Mouse (Mus musculus): ENCODE measurements around the gene Men1. TPM values are rescaled to one million over a fixed set of nuclear protein-coding genes. Genes with fewer than 3 reads are reported as not detected.

Gene Men1
- polyA plus RNA-seq, 1 experiment from 2014 or later: 71.4 TPM

GRCm38 (mm10) chr19:6385821-6386220 is 51.0 kb downstream of the Men1 start:
- H3K4me1 ChIP-seq (ENCODE audit: control insufficient read depth, insufficient read depth, low read length): peaks cover 8% of the 10 kb centered on the region
- H3K4me3 ChIP-seq (ENCODE audit: low read depth, low read length): no peak overlapping the region
- H3K27me3 ChIP-seq (ENCODE audit: control insufficient read depth, insufficient read depth, low read depth, low read length): no peaks in the 10 kb centered on the region
- WGBS: 89% methylated on average over 7 of the region's 7 CpGs
- ATAC-seq: no peak
- H3K9me3 ChIP-seq (replicated peaks; ENCODE audit: control insufficient read depth, low read length, poor library complexity, severe bottlenecking): no peaks in the 10 kb centered on the region
- H3K4me2 ChIP-seq (ENCODE audit: low read length): no peak overlapping the region
- H3K36me3 ChIP-seq (ENCODE audit: control insufficient read depth, insufficient read depth, low read length): no peaks in the 10 kb centered on the region
- H3K27ac ChIP-seq (ENCODE audit: low read length): no peak overlapping the region
- H3K9ac ChIP-seq (ENCODE audit: low read depth, low read length): no peak overlapping the region

GRCm38 (mm10) chr19:6386234-6386633 is 51.5 kb downstream of the Men1 start:
- Histone ChIP-seq H3K27ac (ENCODE audit: low read length) (no peak overlapping the region), H3K4me2 (ENCODE audit: low read length) (no peak overlapping the region), H3K36me3 (ENCODE audit: control insufficient read depth, insufficient read depth, low read length) (no peaks in the 10 kb centered on the region), H3K9me3 (replicated peaks; ENCODE audit: control insufficient read depth, low read length, poor library complexity, severe bottlenecking) (no peaks in the 10 kb centered on the region), H3K27me3 (ENCODE audit: control insufficient read depth, insufficient read depth, low read depth, low read length) (no peaks in the 10 kb centered on the region), H3K4me3 (ENCODE audit: low read depth, low read length) (no peak overlapping the region), H3K9ac (ENCODE audit: low read depth, low read length) (no peak overlapping the region), H3K4me1 (ENCODE audit: control insufficient read depth, insufficient read depth, low read length) (peaks cover 8% of the 10 kb centered on the region)
- no peak for ATAC-seq
- WGBS: 68% methylated on average over 9 of the region's 9 CpGs

GRCm38 (mm10) chr19:6388006-6388405 is 53.2 kb downstream of the Men1 start:
- H3K4me1 ChIP-seq (ENCODE audit: control insufficient read depth, insufficient read depth, low read length): peaks cover 8% of the 10 kb centered on the region
- no peak overlapping the region for H3K27ac ChIP-seq (ENCODE audit: low read length)
- no peaks in the 10 kb centered on the region for H3K9me3 ChIP-seq (replicated peaks; ENCODE audit: control insufficient read depth, low read length, poor library complexity, severe bottlenecking)
- 85% methylated on average over 13 of the region's 13 CpGs for WGBS
- H3K4me2 ChIP-seq (ENCODE audit: low read length): no peak overlapping the region
- H3K9ac ChIP-seq (ENCODE audit: low read depth, low read length): no peak overlapping the region
- no peak for ATAC-seq
- no peak overlapping the region for H3K4me3 ChIP-seq (ENCODE audit: low read depth, low read length)
- no peaks in the 10 kb centered on the region for H3K27me3 ChIP-seq (ENCODE audit: control insufficient read depth, insufficient read depth, low read depth, low read length)
- no peaks in the 10 kb centered on the region for H3K36me3 ChIP-seq (ENCODE audit: control insufficient read depth, insufficient read depth, low read length)

- no peaks in the 10 kb centered on the region for H3K36me3 ChIP-seq (ENCODE audit: control insufficient read depth, insufficient read depth, low read length)
- peak; percentile 55 for ATAC-seq
- H3K9me3 ChIP-seq (replicated peaks; ENCODE audit: control insufficient read depth, low read length, poor library complexity, severe bottlenecking): no peaks in the 10 kb centered on the region
- H3K4me1 ChIP-seq (ENCODE audit: control insufficient read depth, insufficient read depth, low read length): peaks cover 8% of the 10 kb centered on the region
- H3K27me3 ChIP-seq (ENCODE audit: control insufficient read depth, insufficient read depth, low read depth, low read length): no peaks in the 10 kb centered on the region
- H3K4me3 ChIP-seq (ENCODE audit: low read depth, low read length): peak overlapping the region; percentile 37
- no peak overlapping the region for H3K27ac ChIP-seq (ENCODE audit: low read length)
- peak overlapping the region; percentile 68 for H3K4me2 ChIP-seq (ENCODE audit: low read length)
- peak overlapping the region; percentile 68 for H3K9ac ChIP-seq (ENCODE audit: low read depth, low read length)
- WGBS: 7% methylated on average over 16 of the region's 16 CpGs
Measured at GRCm38 (mm10) chr19:6389803-6390202, 55.0 kb downstream of the Men1 start.

GRCm38 (mm10) chr19:6390251-6390650 is 55.5 kb downstream of the Men1 start:
- Histone ChIP-seq H3K27me3 (ENCODE audit: control insufficient read depth, insufficient read depth, low read depth, low read length) (no peaks in the 10 kb centered on the region), H3K4me3 (ENCODE audit: low read depth, low read length) (peak overlapping the region; percentile 37), H3K9ac (ENCODE audit: low read depth, low read length) (peak overlapping the region; percentile 68), H3K4me1 (ENCODE audit: control insufficient read depth, insufficient read depth, low read length) (peaks cover 8% of the 10 kb centered on the region), H3K27ac (ENCODE audit: low read length) (no peak overlapping the region), H3K9me3 (replicated peaks; ENCODE audit: control insufficient read depth, low read length, poor library complexity, severe bottlenecking) (no peaks in the 10 kb centered on the region), H3K4me2 (ENCODE audit: low read length) (peak overlapping the region; percentile 68), H3K36me3 (ENCODE audit: control insufficient read depth, insufficient read depth, low read length) (no peaks in the 10 kb centered on the region)
- peak; percentile 8; the same call in 1 of the 2 replicates for ATAC-seq
- WGBS: 64% methylated on average over 6 of the region's 6 CpGs

Small RNAs within 50 kb of the gene (microRNA-seq; reads per million reads assigned to microRNA genes)
- gene Mir6989: 1.0 reads per million

Other genes starting within 250 kb of the Men1 start
- 3.7 and 4.1 TPM in 2 replicates for gene Cdca5, start 250.0 kb upstream of the Men1 start, polyA plus RNA-seq (2015; fragmentation: Nextera tagmentation; extraction: Ambion mirVana)
- gene AC131692.1, start 240.6 kb upstream of the Men1 start, polyA plus RNA-seq (2015; fragmentation: Nextera tagmentation; extraction: Ambion mirVana): not detected in 2 replicates
- 0.25 and 0.26 TPM in 2 replicates for gene Naaladl1, start 229.2 kb upstream of the Men1 start, polyA plus RNA-seq (2015; fragmentation: Nextera tagmentation; extraction: Ambion mirVana)
- gene Sac3d1, start 216.3 kb upstream of the Men1 start, polyA plus RNA-seq (2015; fragmentation: Nextera tagmentation; extraction: Ambion mirVana): 44.2 and 45.2 TPM in 2 replicates
- gene Snx15, start 206.7 kb upstream of the Men1 start, polyA plus RNA-seq (2015; fragmentation: Nextera tagmentation; extraction: Ambion mirVana): 58.7 and 65.4 TPM in 2 replicates
- 0.15 TPM in 1 of 2 replicates, not detected in the other for gene Batf2, start 194.0 kb upstream of the Men1 start, polyA plus RNA-seq (2015; fragmentation: Nextera tagmentation; extraction: Ambion mirVana)
- gene Arl2, start 193.4 kb upstream of the Men1 start, polyA plus RNA-seq (2015; fragmentation: Nextera tagmentation; extraction: Ambion mirVana): 133 and 151 TPM in 2 replicates
- gene Majin, start 150.6 kb upstream of the Men1 start, polyA plus RNA-seq (2015; fragmentation: Nextera tagmentation; extraction: Ambion mirVana): not detected in 2 replicates
- not detected in 2 replicates for gene Gpha2, start 108.6 kb upstream of the Men1 start, polyA plus RNA-seq (2015; fragmentation: Nextera tagmentation; extraction: Ambion mirVana)
- 149 and 165 TPM in 2 replicates for gene Ppp2r5b, start 99.1 kb upstream of the Men1 start, polyA plus RNA-seq (2015; fragmentation: Nextera tagmentation; extraction: Ambion mirVana)
- 12.9 and 15.5 TPM in 2 replicates for gene Atg2a, start 93.3 kb upstream of the Men1 start, polyA plus RNA-seq (2015; fragmentation: Nextera tagmentation; extraction: Ambion mirVana)
- gene Ehd1, start 58.3 kb upstream of the Men1 start, polyA plus RNA-seq (2015; fragmentation: Nextera tagmentation; extraction: Ambion mirVana): 99.6 and 103 TPM in 2 replicates
- gene Cdc42bpg, start 28.5 kb upstream of the Men1 start, polyA plus RNA-seq (2015; fragmentation: Nextera tagmentation; extraction: Ambion mirVana): 0.34 and 0.35 TPM in 2 replicates
- gene Map4k2, start 6.2 kb downstream of the Men1 start, polyA plus RNA-seq (2015; fragmentation: Nextera tagmentation; extraction: Ambion mirVana): 19.0 and 20.1 TPM in 2 replicates
- 95.9 and 99.5 TPM in 2 replicates for gene Sf1, start 28.7 kb downstream of the Men1 start, polyA plus RNA-seq (2015; fragmentation: Nextera tagmentation; extraction: Ambion mirVana)
- gene Pygm, start 49.4 kb downstream of the Men1 start, polyA plus RNA-seq (2015; fragmentation: Nextera tagmentation; extraction: Ambion mirVana): 7.3 and 7.5 TPM in 2 replicates
- gene Rasgrp2, start 64.4 kb downstream of the Men1 start, polyA plus RNA-seq (2015; fragmentation: Nextera tagmentation; extraction: Ambion mirVana): 91.4 and 139 TPM in 2 replicates
- gene Nrxn2, start 83.8 kb downstream of the Men1 start, polyA plus RNA-seq (2015; fragmentation: Nextera tagmentation; extraction: Ambion mirVana): 30.4 and 37.5 TPM in 2 replicates
- 0.11 TPM in 1 of 2 replicates, not detected in the other for gene Slc22a12, start 208.1 kb downstream of the Men1 start, polyA plus RNA-seq (2015; fragmentation: Nextera tagmentation; extraction: Ambion mirVana)